Mouse (Mus musculus): ENCODE measurements at regions not wholly inside any gene's neighbourhood (a gene's known extent, or its start where the extent isn't known, plus 50 kb on each side); places are given as distances from the start of the nearest gene placed in this dataset.

- Histone ChIP-seq H3K27ac (ENCODE audit: low read depth, low read length) (no peak overlapping the region), H3K36me3 (ENCODE audit: control insufficient read depth, insufficient read depth, low read length) (no peaks in the 10 kb centered on the region), H3K9ac (ENCODE audit: low read length) (no peak overlapping the region), H3K4me1 (ENCODE audit: control insufficient read depth, insufficient read depth, low read length) (no peaks in the 10 kb centered on the region), H3K9me3 (replicated peaks; ENCODE audit: control insufficient read depth, low read length) (no peaks in the 10 kb centered on the region), H3K27me3 (replicated peaks; ENCODE audit: control insufficient read depth, insufficient read depth, low read length) (no peaks in the 10 kb centered on the region), H3K4me3 (ENCODE audit: low read depth, low read length) (no peak overlapping the region), H3K4me2 (ENCODE audit: low read length) (no peak overlapping the region)
- DNase-seq (ENCODE audit: low spot score) (peak; percentile 12), ATAC-seq (peak; percentile 55; the same call in 1 of the 2 replicates)
Measured at GRCm38 (mm10) chr7:53018094-53018493, 1002.6 kb upstream of the 1700015G11Rik start.

GRCm38 (mm10) chr7:53017579-53017978, 1002.1 kb upstream of the 1700015G11Rik start:
- Histone ChIP-seq H3K9me3 (replicated peaks; ENCODE audit: control insufficient read depth, low read length) (no peaks in the 10 kb centered on the region), H3K4me2 (ENCODE audit: low read length) (no peak overlapping the region), H3K4me3 (ENCODE audit: low read depth, low read length) (no peak overlapping the region), H3K4me1 (ENCODE audit: control insufficient read depth, insufficient read depth, low read length) (no peaks in the 10 kb centered on the region), H3K27ac (ENCODE audit: low read depth, low read length) (no peak overlapping the region), H3K36me3 (ENCODE audit: control insufficient read depth, insufficient read depth, low read length) (no peaks in the 10 kb centered on the region), H3K9ac (ENCODE audit: low read length) (no peak overlapping the region), H3K27me3 (replicated peaks; ENCODE audit: control insufficient read depth, insufficient read depth, low read length) (no peaks in the 10 kb centered on the region)
- ATAC-seq (peak; percentile 87; the same call in 1 of the 2 replicates), DNase-seq (ENCODE audit: low spot score) (peak; percentile 46)
- 60% methylated on average over 1 of the region's 1 CpGs for WGBS

Measured in forebrain, embryonic 14.5 days (tissue).